Mouse (Mus musculus): ENCODE results near the gene Med8.

DNA sequence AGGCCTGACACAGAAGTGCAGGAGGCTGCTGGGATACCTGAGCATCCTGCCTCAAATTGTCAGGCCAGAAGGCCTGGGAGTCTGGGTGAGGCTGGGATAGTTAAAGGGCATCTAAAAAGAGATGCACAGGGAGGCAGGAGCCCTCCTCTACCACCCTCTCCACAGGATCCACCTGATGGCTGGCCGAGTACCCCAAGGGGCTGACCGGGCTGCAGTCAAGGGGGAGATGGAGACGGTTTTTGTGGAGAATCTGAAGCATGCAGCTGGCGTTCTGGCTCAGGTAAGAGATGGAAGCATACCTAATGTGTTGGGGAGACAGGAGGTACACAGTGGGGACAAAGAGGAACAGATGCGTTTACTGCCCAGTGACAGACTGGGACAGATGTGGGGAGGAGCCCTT, 47.7 kb upstream of the Med8 start:
- no peak for TF ChIP-seq EP300 (IDR thresholded peaks at IDR 0.05; ENCODE audit: insufficient read depth, low read depth, low read length)
- no peak for TF ChIP-seq POLR2A (IDR thresholded peaks at IDR 0.05; ENCODE audit: insufficient read depth, low read length)
- TF ChIP-seq CTCF (IDR thresholded peaks at IDR 0.05; ENCODE audit: low read depth, low read length) = no peak
